Mouse (Mus musculus): ENCODE measurements around the gene Magi1. TPM values are rescaled to one million over a fixed set of nuclear protein-coding genes. Genes with fewer than 3 reads are reported as not detected.
A peak's percentile ranks its signal among the peaks of the same experiment; 100 is the strongest.

The Magi1 gene
- polyA plus RNA-seq, 1 experiment from 2014 or later: 22.9 TPM

DNA sequence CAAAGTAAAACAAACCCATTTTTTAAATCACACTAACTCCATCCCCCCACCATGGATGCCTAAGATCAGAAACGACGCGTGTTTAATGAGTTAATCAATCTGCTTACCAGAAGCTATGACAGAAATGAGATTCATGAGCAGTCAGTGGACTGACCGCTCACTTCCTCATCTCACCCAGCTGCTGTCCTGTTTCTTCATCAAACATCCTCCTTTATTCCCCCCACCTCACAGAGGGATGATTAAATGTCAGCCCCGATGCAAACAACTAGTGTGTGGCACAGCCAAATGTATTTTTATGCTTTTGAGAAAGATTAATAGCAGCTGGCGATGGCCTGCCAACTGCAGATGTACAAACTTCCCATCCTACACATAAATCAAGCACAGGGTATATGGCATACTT, 540.6 kb downstream of the Magi1 start:
- no peak overlapping the region for H3K27ac ChIP-seq (ENCODE audit: low read depth, low read length)
- H3K9ac ChIP-seq (ENCODE audit: low read length): no peak overlapping the region
- peaks cover 8% of the 10 kb centered on the region for H3K4me1 ChIP-seq (ENCODE audit: control insufficient read depth, insufficient read depth, low read length)
- peaks cover 53% of the 10 kb centered on the region for H3K36me3 ChIP-seq (ENCODE audit: control insufficient read depth, insufficient read depth, low read length)
- DNase-seq (ENCODE audit: low spot score) (no peak), ATAC-seq (no peak)
- H3K27me3 ChIP-seq (replicated peaks; ENCODE audit: control insufficient read depth, insufficient read depth, low read length): no peaks in the 10 kb centered on the region
- H3K9me3 ChIP-seq (replicated peaks; ENCODE audit: control insufficient read depth, low read length): no peaks in the 10 kb centered on the region
- WGBS: 83% methylated on average over 6 of the region's 6 CpGs
- H3K4me2 ChIP-seq (ENCODE audit: low read length): no peak overlapping the region
- H3K4me3 ChIP-seq (ENCODE audit: low read depth, low read length): no peak overlapping the region

DNA sequence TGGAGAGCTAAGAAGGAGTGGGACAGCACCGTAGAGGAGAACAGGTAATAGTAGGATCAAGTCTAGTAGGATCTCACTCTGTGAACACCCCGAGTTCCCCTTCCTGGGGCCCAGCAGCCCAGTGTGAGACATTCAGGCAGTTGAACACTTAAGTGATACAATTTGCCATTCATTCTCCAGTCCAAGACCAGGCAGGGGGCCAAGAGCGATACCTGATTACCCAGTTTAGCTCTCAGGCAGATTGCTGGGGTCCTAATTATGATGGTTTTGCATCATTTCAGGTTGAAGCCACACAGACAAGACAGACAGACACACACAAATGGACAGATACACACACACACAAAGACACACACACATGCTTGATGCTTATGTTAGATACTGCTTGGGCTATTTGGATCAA, 543.9 kb downstream of the Magi1 start:
- ATAC-seq: peak; percentile 29; the same call in 1 of the 2 replicates
- DNase-seq (ENCODE audit: low spot score): peak; percentile 57
- Histone ChIP-seq H3K4me2 (ENCODE audit: low read length) (no peak overlapping the region), H3K9ac (ENCODE audit: low read length) (no peak overlapping the region), H3K4me3 (ENCODE audit: low read depth, low read length) (no peak overlapping the region), H3K4me1 (ENCODE audit: control insufficient read depth, insufficient read depth, low read length) (peaks cover 8% of the 10 kb centered on the region), H3K36me3 (ENCODE audit: control insufficient read depth, insufficient read depth, low read length) (peaks cover 31% of the 10 kb centered on the region), H3K27me3 (replicated peaks; ENCODE audit: control insufficient read depth, insufficient read depth, low read length) (no peaks in the 10 kb centered on the region), H3K27ac (ENCODE audit: low read depth, low read length) (no peak overlapping the region), H3K9me3 (replicated peaks; ENCODE audit: control insufficient read depth, low read length) (no peaks in the 10 kb centered on the region)
- WGBS: 50% methylated on average over 3 of the region's 3 CpGs

DNA sequence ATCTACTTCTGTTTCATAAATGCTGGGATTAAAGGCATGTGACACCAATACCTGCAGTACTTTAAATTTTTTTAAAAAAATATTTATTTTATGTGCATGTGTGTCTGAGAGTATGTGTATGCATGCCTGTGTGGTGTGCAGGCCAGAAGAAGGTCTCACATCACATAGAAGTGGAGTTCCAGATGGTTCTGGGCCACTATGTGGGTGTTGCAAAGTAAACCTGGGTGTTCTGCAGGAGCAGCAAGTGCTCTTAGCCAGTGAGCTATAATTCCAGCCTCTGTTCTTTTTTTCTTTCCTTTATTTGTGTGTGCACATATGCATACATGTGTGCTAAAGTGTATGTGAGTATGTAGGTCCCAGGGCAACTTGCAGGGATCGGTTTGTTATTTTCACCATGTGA, 546.6 kb downstream of the Magi1 start:
- no peaks in the 10 kb centered on the region for H3K27me3 ChIP-seq (replicated peaks; ENCODE audit: control insufficient read depth, insufficient read depth, low read length)
- no peaks in the 10 kb centered on the region for H3K9me3 ChIP-seq (replicated peaks; ENCODE audit: control insufficient read depth, low read length)
- WGBS: 90% methylated on average over 1 of the region's 1 CpGs

GRCm38 (mm10) chr6:93736071-93736470, 547.6 kb downstream of the Magi1 start:
- H3K4me3 ChIP-seq (ENCODE audit: low read depth, low read length): no peak overlapping the region
- H3K9me3 ChIP-seq (replicated peaks; ENCODE audit: control insufficient read depth, low read length): no peaks in the 10 kb centered on the region
- no peaks in the 10 kb centered on the region for H3K27me3 ChIP-seq (replicated peaks; ENCODE audit: control insufficient read depth, insufficient read depth, low read length)
- ATAC-seq (no peak), DNase-seq (ENCODE audit: low spot score) (no peak)
- no peak overlapping the region for H3K27ac ChIP-seq (ENCODE audit: low read depth, low read length)
- no peak overlapping the region for H3K9ac ChIP-seq (ENCODE audit: low read length)
- H3K36me3 ChIP-seq (ENCODE audit: control insufficient read depth, insufficient read depth, low read length): peaks cover 19% of the 10 kb centered on the region; the same call in 1 of the 2 replicates
- peaks cover 8% of the 10 kb centered on the region for H3K4me1 ChIP-seq (ENCODE audit: control insufficient read depth, insufficient read depth, low read length)
- 94% methylated on average over 3 of the region's 3 CpGs for WGBS
- no peak overlapping the region for H3K4me2 ChIP-seq (ENCODE audit: low read length)

More for the DNA sequence above, 546.6 kb downstream of the Magi1 start:
- H3K9ac ChIP-seq (ENCODE audit: low read length): no peak overlapping the region
- H3K4me2 ChIP-seq (ENCODE audit: low read length): no peak overlapping the region
- peaks cover 16% of the 10 kb centered on the region; the same call in 1 of the 2 replicates for H3K36me3 ChIP-seq (ENCODE audit: control insufficient read depth, insufficient read depth, low read length)
- DNase-seq (ENCODE audit: low spot score) (no peak), ATAC-seq (no peak)
- H3K27ac ChIP-seq (ENCODE audit: low read depth, low read length): no peak overlapping the region
- no peak overlapping the region for H3K4me3 ChIP-seq (ENCODE audit: low read depth, low read length)
- H3K4me1 ChIP-seq (ENCODE audit: control insufficient read depth, insufficient read depth, low read length): peaks cover 8% of the 10 kb centered on the region

DNA sequence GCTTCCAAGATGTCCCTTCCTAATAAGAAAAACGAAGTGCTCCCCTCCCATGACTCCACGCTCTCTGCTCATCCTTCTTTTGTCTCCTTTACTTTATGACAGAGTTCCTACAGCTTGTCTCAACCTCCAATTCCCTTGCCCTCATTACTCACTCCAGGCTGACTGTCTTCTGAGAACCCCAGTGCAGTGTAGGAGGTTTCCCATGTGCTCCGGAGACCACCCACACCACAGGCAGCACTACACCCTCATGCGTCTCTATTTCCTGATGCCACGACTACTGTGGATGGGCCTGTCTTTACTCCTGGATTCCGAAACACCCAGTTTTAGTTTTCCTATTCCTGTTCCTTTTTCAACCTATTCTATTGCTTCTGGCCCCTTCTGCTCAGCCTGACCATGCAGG, 549.9 kb downstream of the Magi1 start:
- Histone ChIP-seq H3K27ac (ENCODE audit: low read depth, low read length) (no peak overlapping the region), H3K36me3 (ENCODE audit: control insufficient read depth, insufficient read depth, low read length) (peaks cover 21% of the 10 kb centered on the region; the same call in 1 of the 2 replicates), H3K9ac (ENCODE audit: low read length) (no peak overlapping the region), H3K9me3 (replicated peaks; ENCODE audit: control insufficient read depth, low read length) (no peaks in the 10 kb centered on the region), H3K4me3 (ENCODE audit: low read depth, low read length) (no peak overlapping the region), H3K4me2 (ENCODE audit: low read length) (no peak overlapping the region), H3K27me3 (replicated peaks; ENCODE audit: control insufficient read depth, insufficient read depth, low read length) (no peaks in the 10 kb centered on the region), H3K4me1 (ENCODE audit: control insufficient read depth, insufficient read depth, low read length) (no peaks in the 10 kb centered on the region)
- ATAC-seq: no peak
- 93% methylated on average over 6 of the region's 6 CpGs for WGBS
- DNase-seq (ENCODE audit: low spot score): no peak

GRCm38 (mm10) chr6:93729702-93730101, 554.0 kb downstream of the Magi1 start:
- 74% methylated on average over 8 of the region's 8 CpGs for WGBS
- H3K4me1 ChIP-seq (ENCODE audit: control insufficient read depth, insufficient read depth, low read length): no peaks in the 10 kb centered on the region
- no peaks in the 10 kb centered on the region for H3K9me3 ChIP-seq (replicated peaks; ENCODE audit: control insufficient read depth, low read length)
- H3K27ac ChIP-seq (ENCODE audit: low read depth, low read length): no peak overlapping the region
- no peaks in the 10 kb centered on the region for H3K27me3 ChIP-seq (replicated peaks; ENCODE audit: control insufficient read depth, insufficient read depth, low read length)
- no peak overlapping the region for H3K9ac ChIP-seq (ENCODE audit: low read length)
- 0 out of 2 replicates have a peak, but pooled peaks cover 5% of the 10 kb centered on the region for H3K36me3 ChIP-seq (ENCODE audit: control insufficient read depth, insufficient read depth, low read length)
- H3K4me2 ChIP-seq (ENCODE audit: low read length): no peak overlapping the region
- ATAC-seq (no peak), DNase-seq (ENCODE audit: low spot score) (peak; percentile 35)
- no peak overlapping the region for H3K4me3 ChIP-seq (ENCODE audit: low read depth, low read length)

DNA sequence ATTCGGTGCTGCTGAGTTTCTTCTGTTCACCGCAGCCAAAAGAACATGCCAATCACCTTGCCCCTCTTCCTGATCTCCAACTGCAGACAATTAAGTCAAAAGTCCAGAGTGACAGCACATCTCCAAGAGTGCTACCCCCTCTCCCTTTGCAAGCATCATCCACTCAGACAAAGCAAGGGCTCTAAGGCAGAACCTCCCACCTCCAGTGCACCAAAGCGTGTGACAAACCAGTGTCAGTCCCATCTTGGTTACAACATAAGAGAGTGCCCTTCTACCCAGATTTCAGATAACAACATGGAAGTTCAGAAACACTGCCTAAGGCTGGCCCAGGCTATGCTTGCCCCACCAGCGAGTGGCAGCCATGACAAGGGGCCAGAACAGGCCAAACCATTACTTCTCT, 554.9 kb downstream of the Magi1 start:
- no peak overlapping the region for H3K4me2 ChIP-seq (ENCODE audit: low read length)
- 0 out of 2 replicates have a peak, but pooled peaks cover 5% of the 10 kb centered on the region for H3K36me3 ChIP-seq (ENCODE audit: control insufficient read depth, insufficient read depth, low read length)
- DNase-seq (ENCODE audit: low spot score) (no peak), ATAC-seq (no peak)
- H3K9ac ChIP-seq (ENCODE audit: low read length): no peak overlapping the region
- H3K27me3 ChIP-seq (replicated peaks; ENCODE audit: control insufficient read depth, insufficient read depth, low read length): no peaks in the 10 kb centered on the region
- no peaks in the 10 kb centered on the region for H3K9me3 ChIP-seq (replicated peaks; ENCODE audit: control insufficient read depth, low read length)
- no peak overlapping the region for H3K27ac ChIP-seq (ENCODE audit: low read depth, low read length)
- WGBS: 78% methylated on average over 4 of the region's 4 CpGs
- no peak overlapping the region for H3K4me3 ChIP-seq (ENCODE audit: low read depth, low read length)
- H3K4me1 ChIP-seq (ENCODE audit: control insufficient read depth, insufficient read depth, low read length): no peaks in the 10 kb centered on the region

DNA sequence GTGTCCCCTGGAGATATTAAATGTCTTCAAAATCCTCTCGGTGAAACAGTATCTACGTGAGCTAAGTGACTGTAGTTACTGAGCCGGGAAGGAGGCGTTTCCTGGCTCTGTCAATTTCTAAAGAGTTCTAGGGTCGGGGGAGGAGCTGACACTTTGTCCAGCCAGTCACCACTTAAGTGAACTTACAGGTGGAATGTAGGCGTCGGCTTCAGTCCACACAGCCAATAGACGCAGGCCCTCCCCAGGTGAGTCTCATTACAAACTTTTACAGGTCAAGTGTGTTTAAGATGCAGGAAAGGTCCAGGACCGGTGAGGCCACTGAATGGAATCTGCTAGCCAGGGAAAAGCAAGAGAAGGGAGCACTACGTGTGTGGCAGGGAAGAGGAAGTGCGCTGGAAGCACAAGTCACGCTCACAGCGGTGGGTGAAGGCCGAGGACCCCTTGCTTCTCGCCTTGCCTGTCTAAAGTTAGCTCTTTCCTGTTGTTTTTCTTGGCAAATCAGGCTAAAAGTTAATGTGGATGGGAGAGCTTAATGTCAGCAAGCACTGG, 556.0 kb downstream of the Magi1 start:
- H3K4me1 ChIP-seq (ENCODE audit: control insufficient read depth, insufficient read depth, low read length): no peaks in the 10 kb centered on the region
- no peak overlapping the region for H3K4me2 ChIP-seq (ENCODE audit: low read length)
- 49% methylated on average over 15 of the region's 15 CpGs for WGBS
- H3K4me3 ChIP-seq (ENCODE audit: low read depth, low read length): no peak overlapping the region
- H3K9me3 ChIP-seq (replicated peaks; ENCODE audit: control insufficient read depth, low read length): no peaks in the 10 kb centered on the region
- no peaks in the 10 kb centered on the region for H3K27me3 ChIP-seq (replicated peaks; ENCODE audit: control insufficient read depth, insufficient read depth, low read length)
- H3K27ac ChIP-seq (ENCODE audit: low read depth, low read length): no peak overlapping the region
- no peak overlapping the region for H3K9ac ChIP-seq (ENCODE audit: low read length)
- 0 out of 2 replicates have a peak, but pooled peaks cover 5% of the 10 kb centered on the region for H3K36me3 ChIP-seq (ENCODE audit: control insufficient read depth, insufficient read depth, low read length)
- DNase-seq (ENCODE audit: low spot score) (no peak), ATAC-seq (no peak)

DNA sequence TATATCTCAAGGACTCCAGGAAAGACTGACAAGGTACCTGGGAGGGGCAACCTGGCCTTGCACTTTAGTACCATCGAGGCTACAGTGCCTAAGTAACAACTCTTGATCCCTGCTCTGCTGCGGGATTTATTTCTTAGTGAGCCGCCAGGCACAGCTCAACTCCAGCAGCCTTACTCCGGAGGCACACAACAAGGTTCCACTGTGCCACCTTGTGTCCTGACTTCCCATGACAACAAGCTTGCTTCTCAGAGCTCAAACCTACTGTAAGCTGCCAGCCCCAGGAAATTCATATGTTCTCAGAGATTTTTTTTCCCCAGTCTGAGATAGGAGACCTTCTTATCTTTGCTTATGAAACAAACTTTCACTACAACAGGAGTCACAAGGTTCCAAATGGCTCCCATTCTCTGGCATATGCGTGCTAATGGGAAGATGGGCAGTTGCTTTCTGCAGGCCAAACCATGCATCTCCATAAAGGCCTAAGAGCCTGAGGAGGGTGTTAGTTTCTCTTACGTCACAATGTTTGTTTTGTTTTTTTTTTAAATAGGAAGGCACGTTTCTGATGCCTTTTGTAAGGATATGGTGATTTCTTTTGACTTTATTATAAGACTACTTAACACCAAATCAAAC, 556.8 kb downstream of the Magi1 start:
- WGBS: 53% methylated on average over 7 of the region's 7 CpGs
- ATAC-seq (no peak), DNase-seq (ENCODE audit: low spot score) (peak; percentile 58)
- Histone ChIP-seq H3K9ac (ENCODE audit: low read length) (no peak overlapping the region), H3K9me3 (replicated peaks; ENCODE audit: control insufficient read depth, low read length) (no peaks in the 10 kb centered on the region), H3K27ac (ENCODE audit: low read depth, low read length) (no peak overlapping the region), H3K4me1 (ENCODE audit: control insufficient read depth, insufficient read depth, low read length) (no peaks in the 10 kb centered on the region), H3K36me3 (ENCODE audit: control insufficient read depth, insufficient read depth, low read length) (0 out of 2 replicates have a peak, but pooled peaks cover 5% of the 10 kb centered on the region), H3K4me2 (ENCODE audit: low read length) (no peak overlapping the region), H3K27me3 (replicated peaks; ENCODE audit: control insufficient read depth, insufficient read depth, low read length) (no peaks in the 10 kb centered on the region), H3K4me3 (ENCODE audit: low read depth, low read length) (no peak overlapping the region)
